Mouse (Mus musculus) cerebellum, postnatal 36 days (tissue): ENCODE measurements around the gene Wnt9b.

Experiments
- DNase-seq, 2 experiments: peaks; one replicate each; pipeline ENCODE4 v3.0.0; 2021 to 2022; ENCODE audit warnings: mixed read lengths in 2 of 2

Gene Wnt9b

GRCm38 (mm10) chr11:103731594-103731993, 18.0 kb downstream of the Wnt9b start:
- DNase-seq = no peak

- DNase-seq = no peak
These were observed 20.2 kb downstream of the Wnt9b start for GRCm38 (mm10) chr11:103729282-103729985.

GRCm38 (mm10) chr11:103724331-103724771, 25.3 kb downstream of the Wnt9b start:
- DNase-seq = no peak

GRCm38 (mm10) chr11:103722040-103722481, 27.6 kb downstream of the Wnt9b start:
- peak; percentile 20 to 22 for DNase-seq

GRCm38 (mm10) chr11:103721468-103722039, 28.1 kb downstream of the Wnt9b start:
- peak; percentile 50 to 61 for DNase-seq

GRCm38 (mm10) chr11:103719436-103719835, 30.2 kb downstream of the Wnt9b start:
- DNase-seq = no peak

- DNase-seq = no peak
These were observed 32.6 kb downstream of the Wnt9b start for GRCm38 (mm10) chr11:103716971-103717370.

- no peak for DNase-seq
These were observed 35.5 kb downstream of the Wnt9b start for GRCm38 (mm10) chr11:103714074-103714473.

GRCm38 (mm10) chr11:103711851-103712587, 37.6 kb downstream of the Wnt9b start:
- DNase-seq = no peak

GRCm38 (mm10) chr11:103709982-103710381, 39.6 kb downstream of the Wnt9b start:
- no peak for DNase-seq

GRCm38 (mm10) chr11:103707005-103707404, 42.6 kb downstream of the Wnt9b start:
- no peak for DNase-seq

- DNase-seq = no peak
These were observed 51.4 kb downstream of the Wnt9b start for GRCm38 (mm10) chr11:103698226-103698625.

- DNase-seq = peak; percentile 86 to 91
These were observed 52.0 kb downstream of the Wnt9b start, which contains the start of gene Gosr2 for GRCm38 (mm10) chr11:103697565-103698176. Gosr2 (minus strand) TSS chr11:103697898.

GRCm38 (mm10) chr11:103696851-103697564, 52.6 kb downstream of the Wnt9b start:
- no peak for DNase-seq

- DNase-seq = peak; percentile 42 to 43
These were observed 56.4 kb downstream of the Wnt9b start for GRCm38 (mm10) chr11:103693241-103693640.

GRCm38 (mm10) chr11:103691036-103691435, 58.6 kb downstream of the Wnt9b start:
- DNase-seq = no peak

- DNase-seq = no peak
These were observed 60.6 kb downstream of the Wnt9b start for GRCm38 (mm10) chr11:103688980-103689378.

- no peak for DNase-seq
These were observed 61.2 kb downstream of the Wnt9b start for GRCm38 (mm10) chr11:103688271-103688979.

- no peak for DNase-seq
These were observed 62.9 kb downstream of the Wnt9b start for GRCm38 (mm10) chr11:103686706-103687105.

- no peak for DNase-seq
These were observed 64.3 kb downstream of the Wnt9b start for GRCm38 (mm10) chr11:103685261-103685736.

GRCm38 (mm10) chr11:103683667-103684334, 65.8 kb downstream of the Wnt9b start:
- no peak for DNase-seq
